Comparison of ENCODE assay signal across 8 mouse cellular contexts in the genomic region with DNA sequence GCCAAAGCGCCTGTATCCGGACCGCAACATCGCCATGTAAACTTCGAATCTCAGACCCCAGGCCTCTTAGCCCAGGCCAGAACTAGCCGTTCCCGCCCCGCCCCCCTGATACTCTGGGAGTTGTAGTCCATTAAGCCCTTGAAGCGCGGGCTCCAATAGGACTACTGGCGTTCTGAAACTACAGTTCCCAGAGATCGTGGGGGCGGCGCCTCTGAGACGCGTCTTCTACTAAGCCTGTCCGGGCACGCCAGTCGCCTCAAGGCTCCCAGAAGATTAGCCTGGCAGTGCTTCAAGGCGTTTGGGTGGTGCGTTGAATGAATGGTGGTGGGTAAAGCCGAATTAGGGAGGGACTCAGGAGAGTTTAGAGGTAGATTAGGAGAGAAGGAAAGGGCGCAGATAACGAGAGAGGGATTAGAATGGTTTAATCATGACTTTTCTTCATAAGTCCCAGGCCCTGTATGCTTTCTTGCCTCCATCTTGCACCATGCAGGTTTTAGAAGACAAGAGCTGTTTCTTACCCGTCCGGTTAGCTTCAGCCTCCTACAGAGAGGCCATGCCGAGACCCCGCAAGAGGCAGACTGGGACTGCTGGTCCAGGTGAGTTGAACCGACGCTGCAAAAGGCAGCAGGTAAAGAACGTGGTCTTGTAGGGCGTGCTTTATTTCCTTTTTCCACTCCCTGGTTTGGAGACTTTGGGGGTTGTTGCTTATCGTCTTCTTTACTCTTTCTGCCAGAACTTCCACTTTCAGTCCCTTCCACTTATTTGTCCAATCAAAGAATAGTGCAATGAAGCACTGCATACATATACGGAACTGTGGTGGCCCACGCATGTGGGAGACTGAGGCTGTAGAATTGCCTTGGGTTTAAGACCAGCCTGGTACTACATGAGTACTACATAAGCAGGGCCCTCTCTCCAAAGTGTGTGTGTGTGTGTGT. TPM values are rescaled to one million over a fixed set of nuclear protein-coding genes. Genes with fewer than 3 reads are reported as not detected.
DNase-seq lines count a peak whose midpoint lies in the region; ATAC-seq and TF ChIP-seq lines count a peak whose summit lies in the region.

Acad8 (minus strand) TSS at position 106 of the 935 bp plus-strand sequence.
Thyn1 (plus strand) TSS at position 250 of the 935 bp plus-strand sequence.

- TF ChIP-seq POLR2A in olfactory bulb, adult 2 months (IDR thresholded peaks at IDR 0.05; ENCODE audit: insufficient read depth, low read depth, low read length): peak; percentile 35; the same call in 1 of the 2 replicates
- no peak for TF ChIP-seq POLR2A in thymus, adult 2 months (IDR thresholded peaks at IDR 0.05; ENCODE audit: control insufficient read depth, extremely low read depth, insufficient read depth, low read length, poor library complexity)

- H3K4me1 ChIP-seq in G1E (ENCODE audit: insufficient read depth, low read depth, low read length): peaks cover 24% of the 10 kb centered on the region
- H3K4me1 ChIP-seq in forebrain, embryonic 16.5 days (replicated peaks; ENCODE audit: control insufficient read depth, insufficient read depth, low read length): peaks cover 22% of the 10 kb centered on the region
- peaks cover 7% of the 10 kb centered on the region; the same call in 1 of the 2 replicates for H3K4me1 ChIP-seq in lung, embryonic 14.5 days (ENCODE audit: insufficient read depth)
- H3K4me1 ChIP-seq in olfactory bulb, adult 2 months (ENCODE audit: control insufficient read depth, insufficient read depth, low read length): no peaks in the 10 kb centered on the region
- H3K4me1 ChIP-seq in thymus, adult 2 months (replicated peaks; ENCODE audit: control insufficient read depth, insufficient read depth, low read length): no peaks in the 10 kb centered on the region

- TF ChIP-seq CTCF in G1E (IDR thresholded peaks at IDR 0.05; ENCODE audit: low read depth, low read length): no peak
- TF ChIP-seq CTCF in layer of hippocampus, adult 2 months (conservative IDR thresholded peaks at IDR 0.05): no peak
- no peak for TF ChIP-seq CTCF in lung, embryonic 14.5 days (IDR thresholded peaks at IDR 0.05; ENCODE audit: low read depth)
- no peak for TF ChIP-seq CTCF in olfactory bulb, adult 2 months (IDR thresholded peaks at IDR 0.05; ENCODE audit: insufficient read depth, low read depth, low read length)
- TF ChIP-seq CTCF in thymus, adult 2 months (IDR thresholded peaks at IDR 0.05; ENCODE audit: borderline replicate concordance, control insufficient read depth, extremely low read depth, insufficient read depth, low read length, poor library complexity): 0 out of 2 replicates have a peak, but pooled peaks have one; percentile 11

- peak within 1 kb of the TSS; percentile 91 for H3K4me2 ChIP-seq in forebrain, embryonic 16.5 days (ENCODE audit: low read length)
- peak within 1 kb of the TSS; percentile 69 for H3K4me2 ChIP-seq in lung, embryonic 14.5 days

- intact Hi-C loops in heart, postnatal 36 days (cut with DNase I): loop anchor here (1.0 kb wide), 1 partner anchor 31 kb away; the partner anchor contains the start of genes Ncapd3 and Vps26b

- peaks cover 48% of the 10 kb centered on the region for H3K36me3 ChIP-seq in G1E (replicated peaks)
- H3K36me3 ChIP-seq in forebrain, embryonic 16.5 days (ENCODE audit: control insufficient read depth, insufficient read depth): no peaks in the 10 kb centered on the region; the same call in 1 of the 2 replicates
- peaks cover 13% of the 10 kb centered on the region for H3K36me3 ChIP-seq in lung, embryonic 14.5 days (ENCODE audit: insufficient read depth)
- H3K36me3 ChIP-seq in thymus, adult 2 months (ENCODE audit: control insufficient read depth, insufficient read depth, low read length): peaks cover 11% of the 10 kb centered on the region

- no peaks in the 10 kb centered on the region for H3K9me3 ChIP-seq in G1E (replicated peaks)
- no peaks in the 10 kb centered on the region for H3K9me3 ChIP-seq in forebrain, embryonic 16.5 days (ENCODE audit: control insufficient read depth, low read length)
- no peaks in the 10 kb centered on the region for H3K9me3 ChIP-seq in lung, embryonic 14.5 days (ENCODE audit: low read depth, low read length)

- H3K27me3 ChIP-seq in G1E (ENCODE audit: insufficient read depth, low read length): no peaks in the 10 kb centered on the region
- H3K27me3 ChIP-seq in forebrain, embryonic 16.5 days (replicated peaks; ENCODE audit: control insufficient read depth, insufficient read depth, low read length): no peaks in the 10 kb centered on the region
- H3K27me3 ChIP-seq in lung, embryonic 14.5 days (ENCODE audit: insufficient read depth, low read length): no peaks in the 10 kb centered on the region
- no peaks in the 10 kb centered on the region for H3K27me3 ChIP-seq in thymus, adult 2 months (ENCODE audit: control insufficient read depth, insufficient read depth, low read length)

- H3K9ac ChIP-seq in forebrain, embryonic 16.5 days (replicated peaks; ENCODE audit: low read depth, low read length): peak within 1 kb of the TSS; percentile 69
- H3K9ac ChIP-seq in lung, embryonic 14.5 days: peak within 1 kb of the TSS; percentile 82

- under 1% methylated on average over 35 of the region's 35 CpGs for WGBS in forebrain, embryonic 16.5 days
- WGBS in lung, embryonic 14.5 days: under 1% methylated on average over 35 of the region's 35 CpGs
- WGBS in olfactory bulb, adult 2 months: under 1% methylated on average over 35 of the region's 35 CpGs
- under 1% methylated on average over 35 of the region's 35 CpGs for WGBS in thymus, adult 2 months

- peak within 1 kb of the TSS; percentile 84 for H3K4me3 ChIP-seq in G1E (ENCODE audit: low read depth, low read length)
- peak within 1 kb of the TSS; percentile 58 for H3K4me3 ChIP-seq in forebrain, embryonic 16.5 days (replicated peaks; ENCODE audit: low read length)
- peak within 1 kb of the TSS; percentile 98 for H3K4me3 ChIP-seq in layer of hippocampus, adult 2 months
- H3K4me3 ChIP-seq in lung, embryonic 14.5 days (ENCODE audit: low read depth, low read length): peak within 1 kb of the TSS; percentile 72
- H3K4me3 ChIP-seq in olfactory bulb, adult 2 months (ENCODE audit: insufficient read depth, low read depth, low read length): peak within 1 kb of the TSS; percentile 98
- peak within 1 kb of the TSS; percentile 83 for H3K4me3 ChIP-seq in thymus, adult 2 months (ENCODE audit: control insufficient read depth, insufficient read depth, low read length)

- H3K27ac ChIP-seq in forebrain, embryonic 16.5 days (ENCODE audit: low read length): peak within 1 kb of the TSS; percentile 17
- H3K27ac ChIP-seq in layer of hippocampus, adult 2 months: peak within 1 kb of the TSS; percentile 88
- H3K27ac ChIP-seq in lung, embryonic 14.5 days (ENCODE audit: low read depth): peak within 1 kb of the TSS; percentile 75
- H3K27ac ChIP-seq in olfactory bulb, adult 2 months (ENCODE audit: insufficient read depth, low read depth, low read length): peak within 1 kb of the TSS; percentile 81
- no peak within 1 kb of the TSS for H3K27ac ChIP-seq in thymus, adult 2 months (ENCODE audit: control insufficient read depth, insufficient read depth, low read length)

- DNase-seq in G1E (ENCODE audit: low spot score): peak; percentile 82
- peak; percentile 94 to 97 for DNase-seq in cerebellum, adult 18-20 months
- peak; percentile 90 to 91 for DNase-seq in heart, postnatal 36 days
- DNase-seq in layer of hippocampus, adult 2 months (ENCODE audit: low spot score in 2 of 2): peak; percentile 94 to 97
- peak; percentile 99 for DNase-seq in lung, embryonic 14.5 days
- DNase-seq in thymus, adult 2 months: peak; percentile 93

- peak; percentile 97 for ATAC-seq in G1E (ENCODE audit: extremely low read depth, insufficient number of reproducible peaks, low FRiP score, poor library complexity, severe bottlenecking)
- ATAC-seq in forebrain, embryonic 16.5 days: peak; percentile 100
- peak; percentile 100 for ATAC-seq in lung, embryonic 14.5 days (ENCODE audit: insufficient read depth)

RNA-seq across cellular contexts. Expression of gene Acad8, which starts in this region (rescaled TPM):
- total RNA-seq in G1E (2014; fragmentation: Nextera tagmentation): 15.4 and 17.0 TPM in 2 replicates
- total RNA-seq in G1E (2017): 12.5 and 14.4 TPM in 2 replicates
- polyA plus RNA-seq in G1E (2012): 1.1 and 1.2 TPM in 2 replicates
- polyA plus RNA-seq in forebrain, embryonic 16.5 days (2015; fragmentation: Nextera tagmentation; extraction: Ambion mirVana): 43.4 and 50.5 TPM in 2 replicates
- 10 to 100 TPM; 60.0 to 61.0 TPM for total RNA-seq in heart, postnatal 36 days (2021)
- total RNA-seq in layer of hippocampus, adult 2 months (2021): 10 to 100 TPM; 37.6 to 40.7 TPM
- 39.5 and 47.7 TPM in 2 replicates for polyA plus RNA-seq in lung, embryonic 14.5 days (2014; fragmentation: Nextera tagmentation; extraction: Ambion mirVana)
- polyA plus RNA-seq in olfactory bulb, adult 2 months (2012; ENCODE audit: insufficient read depth, insufficient read length, low replicate concordance, missing spikeins): not detected in 2 replicates
- 14.5 and 21.5 TPM in 2 replicates for polyA plus RNA-seq in thymus, adult 2 months (2012; rRNA removed)

RNA-seq across cellular contexts. Expression of gene Thyn1, which starts in this region (rescaled TPM):
- total RNA-seq in G1E (2014; fragmentation: Nextera tagmentation) (108 and 113 TPM in 2 replicates), G1E (2017) (79.7 and 91.3 TPM in 2 replicates)
- polyA plus RNA-seq in G1E (2012): 2.1 and 3.8 TPM in 2 replicates
- 153 and 158 TPM in 2 replicates for polyA plus RNA-seq in forebrain, embryonic 16.5 days (2015; fragmentation: Nextera tagmentation; extraction: Ambion mirVana)
- total RNA-seq in heart, postnatal 36 days (2021): 10 to 100 TPM; 22.6 to 27.6 TPM
- total RNA-seq in layer of hippocampus, adult 2 months (2021): 100 to 1,000 TPM in 1 of 2 experiments, 10 to 100 TPM in 1; 98.7 to 107 TPM
- 149 and 162 TPM in 2 replicates for polyA plus RNA-seq in lung, embryonic 14.5 days (2014; fragmentation: Nextera tagmentation; extraction: Ambion mirVana)
- not detected in 2 replicates for polyA plus RNA-seq in olfactory bulb, adult 2 months (2012; ENCODE audit: insufficient read depth, insufficient read length, low replicate concordance, missing spikeins)
- polyA plus RNA-seq in thymus, adult 2 months (2012; rRNA removed): 9.4 and 9.8 TPM in 2 replicates
